Mouse (Mus musculus): ENCODE results near the gene Rps12-ps3.

Gene Rps12-ps3

DNA sequence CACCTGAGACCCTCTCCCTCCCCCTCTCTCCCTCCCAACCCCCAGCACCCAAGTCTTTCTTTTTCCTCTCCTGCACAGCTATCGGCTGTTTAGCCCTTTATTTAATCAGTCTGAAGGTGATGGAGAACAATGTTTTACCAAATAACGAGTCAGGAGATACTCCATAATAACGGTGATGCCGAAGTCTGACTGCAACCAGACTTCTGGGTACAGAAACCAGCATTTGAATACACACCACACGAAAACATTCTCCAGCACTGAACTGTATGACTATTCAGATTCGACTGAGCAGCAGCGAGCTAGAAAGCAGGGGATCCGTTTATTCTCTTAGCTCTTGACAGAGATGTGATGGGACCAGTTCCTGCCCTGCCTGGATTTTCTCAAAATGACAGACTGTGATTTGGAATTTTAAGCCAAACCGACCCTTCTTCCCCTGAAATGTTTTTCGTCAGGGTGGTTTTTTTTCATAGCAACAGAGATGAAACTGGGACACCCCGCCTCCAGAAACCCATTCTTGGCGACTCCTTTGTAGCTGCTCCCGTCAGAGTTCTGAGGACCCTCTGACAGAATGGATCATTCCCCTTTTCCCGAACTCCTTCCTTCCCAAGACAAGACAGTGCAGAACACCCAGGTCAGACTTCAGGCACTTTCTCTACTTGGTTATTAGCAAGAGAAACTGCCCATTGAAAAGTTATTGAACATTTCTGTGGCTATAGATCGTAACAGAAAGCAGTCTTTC lies 29.2 kb downstream of the Rps12-ps3 start:
- no peak for DNase-seq (ENCODE audit: low read depth)

DNA sequence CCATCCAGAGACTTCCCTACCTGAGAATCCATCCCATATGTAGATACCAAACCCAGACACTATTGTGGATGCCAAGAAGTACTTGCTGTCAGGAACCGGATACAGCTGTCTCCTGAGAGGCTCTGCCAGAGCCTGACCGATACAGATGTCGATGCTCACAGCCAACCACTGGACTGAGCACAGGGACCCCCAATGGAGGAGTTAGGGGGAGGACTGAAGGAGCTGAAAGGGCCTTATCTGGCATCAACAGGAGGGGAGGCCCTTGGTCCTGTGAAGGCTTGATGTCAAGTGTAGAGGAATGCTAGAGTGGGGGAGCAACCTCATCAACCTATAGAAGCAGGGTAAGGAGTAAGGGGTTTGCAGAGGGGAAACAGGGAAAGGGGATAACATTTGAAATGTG lies 30.7 kb downstream of the Rps12-ps3 start:
- no peak for DNase-seq (ENCODE audit: low read depth)

DNA sequence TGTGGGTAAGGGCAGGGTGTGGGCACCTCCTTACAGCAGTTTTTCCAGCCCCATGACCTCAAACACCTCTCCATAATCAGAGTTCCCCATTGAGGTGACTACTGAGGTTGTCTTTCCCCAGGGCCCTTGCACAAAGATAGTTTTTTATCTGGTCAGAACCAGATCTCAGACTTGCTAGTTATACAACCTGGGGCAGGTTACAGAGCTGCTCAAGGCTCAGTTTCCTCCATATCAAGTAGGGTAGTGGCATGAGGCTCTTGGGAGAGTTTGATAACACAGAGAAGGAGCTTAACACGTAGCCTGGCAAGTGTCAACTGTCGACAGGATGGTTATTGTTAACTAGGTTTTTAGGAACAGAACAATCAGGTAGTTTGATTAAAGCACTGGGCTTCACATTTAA lies 32.8 kb downstream of the Rps12-ps3 start:
- no peak for DNase-seq (ENCODE audit: low read depth)

GRCm38 (mm10) chr19:59356388-59356787 lies 34.3 kb downstream of the Rps12-ps3 start:
- DNase-seq (ENCODE audit: low read depth), result no peak

GRCm38 (mm10) chr19:59356843-59357595 lies 34.9 kb downstream of the Rps12-ps3 start:
- no peak for DNase-seq (ENCODE audit: low read depth)

DNA sequence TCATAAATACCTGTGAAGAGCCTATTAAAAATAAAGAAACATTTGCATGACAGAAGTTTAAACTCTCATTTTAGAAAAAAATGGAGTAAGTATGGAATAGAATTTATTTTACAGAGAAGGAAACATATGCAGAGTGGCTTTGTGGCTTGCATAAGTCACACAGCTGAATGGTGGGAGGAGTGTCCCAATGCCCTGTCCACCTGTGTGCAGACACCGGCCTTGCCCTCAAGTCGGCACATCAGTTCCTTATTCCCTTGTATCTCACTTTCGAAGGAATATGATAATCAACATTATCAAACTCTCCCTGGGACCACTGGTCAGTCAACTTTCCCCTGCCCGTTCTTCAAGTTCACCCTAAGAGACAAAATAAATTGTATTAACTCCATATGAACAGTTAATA lies 35.8 kb downstream of the Rps12-ps3 start:
- no peak for DNase-seq (ENCODE audit: low read depth)

DNA sequence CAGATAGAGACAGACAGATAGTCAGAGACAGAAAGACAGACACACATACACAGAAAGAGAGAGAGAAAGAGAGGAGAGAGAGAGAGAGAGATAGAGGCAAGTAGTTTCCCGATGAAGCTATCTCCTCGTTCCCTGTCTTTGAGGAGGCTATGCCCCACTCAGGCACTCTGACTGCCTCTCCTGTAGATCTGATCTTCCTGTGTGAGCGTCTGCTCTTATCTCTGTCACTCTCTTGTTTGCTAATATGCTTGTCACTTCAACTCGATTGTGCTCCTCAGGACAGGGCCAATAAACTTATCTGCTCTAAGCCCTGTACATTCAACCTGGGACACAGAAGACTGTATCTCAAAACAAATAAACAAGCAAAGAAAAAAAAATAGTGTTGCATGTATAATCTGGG lies 37.1 kb downstream of the Rps12-ps3 start:
- no peak for DNase-seq (ENCODE audit: low read depth)

DNA sequence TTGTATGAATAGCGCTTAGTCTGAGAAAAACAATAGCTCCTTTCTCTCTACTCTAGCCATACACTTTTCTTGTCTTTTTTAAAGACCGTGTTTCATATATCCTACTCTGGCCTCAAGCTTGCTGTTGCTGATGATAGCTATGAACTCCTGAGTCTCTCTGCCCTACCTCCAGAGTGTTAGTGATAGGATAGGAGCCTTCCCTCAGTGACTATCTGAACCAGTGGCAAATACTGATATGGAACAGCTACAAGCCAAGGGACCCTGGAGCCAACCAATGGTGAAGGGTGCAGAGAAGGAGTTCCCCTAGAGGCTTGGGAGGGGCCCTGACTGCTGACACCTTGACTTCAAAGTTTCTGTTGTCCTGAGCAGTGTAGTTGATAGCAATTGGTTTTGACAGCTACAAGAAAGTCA lies 38.4 kb downstream of the Rps12-ps3 start:
- no peak for DNase-seq (ENCODE audit: low read depth)

GRCm38 (mm10) chr19:59362646-59363045 lies 40.6 kb downstream of the Rps12-ps3 start:
- DNase-seq (ENCODE audit: low read depth), result no peak

- DNase-seq (ENCODE audit: low read depth), result no peak
These were observed 41.6 kb downstream of the Rps12-ps3 start for GRCm38 (mm10) chr19:59363666-59364065.

GRCm38 (mm10) chr19:59366724-59367123 lies 44.6 kb downstream of the Rps12-ps3 start:
- DNase-seq (ENCODE audit: low read depth), result no peak

- no peak for DNase-seq (ENCODE audit: low read depth)
These were observed 45.8 kb downstream of the Rps12-ps3 start for GRCm38 (mm10) chr19:59367892-59368291.

DNA sequence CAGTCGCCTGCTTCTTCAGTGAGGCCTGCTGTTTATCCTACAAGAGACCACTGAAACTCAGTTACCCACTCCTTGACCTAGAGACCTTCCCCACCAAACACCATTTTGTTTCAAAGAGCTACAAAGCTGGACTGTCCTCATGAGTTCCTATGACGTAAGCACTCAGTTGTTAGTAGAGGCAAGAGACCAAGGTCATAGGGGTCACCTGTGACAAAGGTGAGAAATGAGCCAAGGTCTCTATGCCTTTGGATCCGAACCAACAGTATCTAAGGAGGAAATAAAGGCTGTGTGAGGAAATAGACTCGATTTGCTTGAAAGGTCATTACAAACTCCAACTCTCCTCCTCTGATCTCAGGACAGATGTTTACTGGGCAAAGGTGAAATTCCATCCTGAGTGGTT lies 48.9 kb downstream of the Rps12-ps3 start:
- DNase-seq (ENCODE audit: low read depth), result no peak

All from naive thymus-derived CD4-positive, alpha-beta T cell, adult 2 months (primary cell).